Mouse (Mus musculus) embryonic facial prominence, embryonic 15.5 days (tissue): ENCODE measurements around the gene Adamts17. TPM values are rescaled to one million over a fixed set of nuclear protein-coding genes. Genes with fewer than 3 reads are reported as not detected.

ENCODE experiments used
- ATAC-seq: fragments of 200-750 bp; cut with Nextera tagmentation; 2 replicates; pipeline ENCODE4 v1.8.0; 2017; ENCODE audit warnings: low read depth, moderate TSS enrichment; ENCODE audit not compliant: insufficient number of reproducible peaks, low FRiP score, low TSS enrichment
- H3K27ac ChIP-seq: fragments of 300-500 bp; sonication (generic); replicated peaks from 2 replicates; pipeline ENCODE4 v1.5.1; 2015; ENCODE audit warnings: mild to moderate bottlenecking, inconsistent platforms
- H3K27me3 ChIP-seq: fragments of 300-500 bp; sonication (generic); 2 replicates; pipeline ENCODE4 v1.6.1; 2015; ENCODE audit warnings: inconsistent platforms
- H3K36me3 ChIP-seq: fragments of 300-500 bp; sonication (generic); 2 replicates; pipeline ENCODE4 v1.6.1; 2015; ENCODE audit warnings: mild to moderate bottlenecking, inconsistent platforms
- H3K4me1 ChIP-seq: fragments of 300-500 bp; sonication (generic); 2 replicates; pipeline ENCODE4 v1.6.1; 2015; ENCODE audit warnings: inconsistent platforms
- H3K4me2 ChIP-seq: fragments of 300-500 bp; sonication (generic); replicated peaks from 2 replicates; pipeline ENCODE4 v1.6.1; 2015; ENCODE audit warnings: mild to moderate bottlenecking, inconsistent platforms
- H3K4me3 ChIP-seq: fragments of 300-500 bp; sonication (generic); replicated peaks from 2 replicates; pipeline ENCODE4 v1.5.1; 2015; ENCODE audit warnings: mild to moderate bottlenecking, inconsistent platforms
- H3K9ac ChIP-seq: fragments of 300-500 bp; sonication (generic); 2 replicates; pipeline ENCODE4 v1.6.1; 2015; ENCODE audit warnings: inconsistent platforms
- H3K9me3 ChIP-seq: fragments of 300-500 bp; sonication (generic); replicated peaks from 2 replicates; pipeline ENCODE4 v1.6.1; 2016; ENCODE audit warnings: inconsistent platforms
- WGBS: fragments of 180-500 bp; shearing (Covaris S2); methylation state at CpG from one replicate; pipeline ENCODE4 v1.1.7; 2015; 5-methylcytosine and 5-hydroxymethylcytosine counted together
- polyA plus RNA-seq: library from polyadenylated mRNA; unstranded; fragments of >200 nt; fragmentation: Nextera tagmentation; extraction: Ambion mirVana; gene quantifications from 2 replicates; pipeline ENCODE4 v1.2.1, GENCODE M21; 2015

Gene Adamts17
- polyA plus RNA-seq, 1 experiment from 2014 or later = 17.4 TPM

- H3K9ac ChIP-seq = no peak overlapping the region
- H3K27ac ChIP-seq = no peak overlapping the region
- no peak overlapping the region for H3K4me3 ChIP-seq
- ATAC-seq = no peak
- peaks cover 22% of the 10 kb centered on the region for H3K4me1 ChIP-seq
- 78% methylated on average over 5 of the region's 5 CpGs for WGBS
- H3K9me3 ChIP-seq = no peaks in the 10 kb centered on the region
- H3K27me3 ChIP-seq = no peaks in the 10 kb centered on the region
- no peak overlapping the region for H3K4me2 ChIP-seq
- no peaks in the 10 kb centered on the region for H3K36me3 ChIP-seq
Observed at GRCm38 (mm10) chr7:66954723-66955122, 115.2 kb downstream of the Adamts17 start.

- ATAC-seq = peak; percentile 70
- H3K4me3 ChIP-seq = no peak overlapping the region
- 23% methylated on average over 8 of the region's 8 CpGs for WGBS
- H3K4me2 ChIP-seq = no peak overlapping the region
- no peaks in the 10 kb centered on the region for H3K36me3 ChIP-seq
- no peaks in the 10 kb centered on the region for H3K27me3 ChIP-seq
- peaks cover 22% of the 10 kb centered on the region for H3K4me1 ChIP-seq
- H3K9me3 ChIP-seq = no peaks in the 10 kb centered on the region
- no peak overlapping the region for H3K9ac ChIP-seq
- peak overlapping the region; percentile 80 for H3K27ac ChIP-seq
Observed at GRCm38 (mm10) chr7:66955455-66955919, 116.0 kb downstream of the Adamts17 start.

- WGBS = 46% methylated on average over 2 of the region's 2 CpGs
- no peaks in the 10 kb centered on the region for H3K27me3 ChIP-seq
- peak overlapping the region; percentile 80 for H3K27ac ChIP-seq
- no peaks in the 10 kb centered on the region for H3K9me3 ChIP-seq
- no peak overlapping the region for H3K9ac ChIP-seq
- peaks cover 22% of the 10 kb centered on the region for H3K4me1 ChIP-seq
- no peak overlapping the region for H3K4me2 ChIP-seq
- peak; percentile 71 for ATAC-seq
- no peaks in the 10 kb centered on the region for H3K36me3 ChIP-seq
- H3K4me3 ChIP-seq = no peak overlapping the region
Observed at GRCm38 (mm10) chr7:66955978-66956377, 116.4 kb downstream of the Adamts17 start.

- Histone ChIP-seq H3K9ac (no peak overlapping the region), H3K4me3 (no peak overlapping the region), H3K27ac (no peak overlapping the region), H3K9me3 (no peaks in the 10 kb centered on the region), H3K4me1 (peaks cover 24% of the 10 kb centered on the region), H3K4me2 (no peak overlapping the region), H3K36me3 (no peaks in the 10 kb centered on the region), H3K27me3 (no peaks in the 10 kb centered on the region)
- ATAC-seq = no peak
- 93% methylated on average over 7 of the region's 7 CpGs for WGBS
Observed at GRCm38 (mm10) chr7:66957764-66958163, 118.2 kb downstream of the Adamts17 start.

DNA sequence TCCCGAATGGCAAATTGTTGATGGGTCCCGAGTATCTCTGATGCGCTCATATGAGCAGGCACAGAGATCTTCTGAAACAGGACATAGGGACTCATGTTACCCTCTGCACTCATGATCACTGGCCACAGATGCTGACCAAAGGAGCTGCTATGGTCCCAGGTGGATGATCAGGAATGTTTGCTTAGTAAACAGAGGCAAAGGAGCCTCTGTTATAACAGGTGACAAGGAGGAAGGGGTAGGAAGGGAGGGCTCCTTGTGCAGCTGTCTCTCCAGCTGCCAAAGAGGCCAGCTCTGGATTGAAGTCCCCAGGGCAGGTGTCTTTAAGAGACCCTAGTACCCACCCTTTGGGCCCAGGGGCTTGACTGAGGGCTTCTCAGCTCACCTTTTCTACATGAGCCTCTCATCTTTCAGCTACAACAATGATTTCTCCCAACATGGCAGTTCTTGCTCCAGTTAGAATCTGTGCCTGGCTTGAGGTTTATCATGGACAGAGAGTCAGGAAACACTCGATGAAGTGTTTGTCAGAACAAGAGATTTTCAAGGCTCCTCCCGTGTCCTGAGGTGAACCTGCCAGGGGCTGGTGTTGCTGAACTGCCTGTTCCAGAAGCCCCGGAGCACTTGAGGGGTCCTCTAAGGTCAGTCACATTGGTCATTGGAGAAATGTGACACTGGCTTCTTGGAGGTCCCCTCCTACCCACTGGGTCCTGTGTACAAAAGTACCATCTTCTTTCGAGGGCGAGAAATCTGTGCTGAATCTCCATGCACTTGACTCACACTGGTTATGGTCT lies 120.9 kb downstream of the Adamts17 start:
- Histone ChIP-seq H3K27ac (no peak overlapping the region), H3K27me3 (no peaks in the 10 kb centered on the region), H3K36me3 (no peaks in the 10 kb centered on the region), H3K4me3 (no peak overlapping the region), H3K9ac (no peak overlapping the region), H3K4me2 (no peak overlapping the region), H3K4me1 (peaks cover 22% of the 10 kb centered on the region), H3K9me3 (no peaks in the 10 kb centered on the region)
- WGBS = 75% methylated on average over 8 of the region's 8 CpGs
- ATAC-seq = no peak

- ATAC-seq = no peak
Observed at GRCm38 (mm10) chr7:66962736-66963135, 123.2 kb downstream of the Adamts17 start.

DNA sequence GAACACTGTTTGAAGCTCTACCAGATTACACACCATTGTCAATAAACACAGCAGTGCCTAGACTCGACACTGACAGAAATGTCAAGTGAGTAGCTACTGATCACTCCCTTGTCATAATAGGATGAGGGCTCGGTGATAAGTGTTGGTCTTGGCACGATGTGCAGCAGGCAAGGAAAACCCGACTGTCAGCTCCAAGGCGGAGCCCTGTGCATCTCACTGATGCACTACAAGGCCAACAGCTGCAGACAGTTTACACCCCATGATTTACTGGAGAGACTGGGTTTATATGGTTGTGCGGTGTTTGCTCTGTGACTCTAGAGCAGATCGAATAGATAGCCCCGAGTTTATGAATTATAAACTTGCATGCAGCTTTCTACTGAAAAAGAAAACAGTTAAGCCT lies 124.0 kb downstream of the Adamts17 start:
- no peaks in the 10 kb centered on the region for H3K9me3 ChIP-seq
- WGBS = 57% methylated on average over 8 of the region's 8 CpGs
- no peaks in the 10 kb centered on the region for H3K36me3 ChIP-seq
- ATAC-seq = no peak
- peaks cover 32% of the 10 kb centered on the region for H3K4me1 ChIP-seq
- no peak overlapping the region for H3K4me2 ChIP-seq
- no peak overlapping the region for H3K27ac ChIP-seq
- no peak overlapping the region for H3K9ac ChIP-seq
- H3K4me3 ChIP-seq = no peak overlapping the region
- no peaks in the 10 kb centered on the region for H3K27me3 ChIP-seq

More at GRCm38 (mm10) chr7:66962736-66963135, 123.2 kb downstream of the Adamts17 start:
- Histone ChIP-seq H3K4me3 (no peak overlapping the region), H3K27me3 (no peaks in the 10 kb centered on the region), H3K4me1 (peaks cover 28% of the 10 kb centered on the region), H3K36me3 (no peaks in the 10 kb centered on the region), H3K9ac (no peak overlapping the region), H3K27ac (no peak overlapping the region), H3K9me3 (no peaks in the 10 kb centered on the region), H3K4me2 (no peak overlapping the region)
- 61% methylated on average over 10 of the region's 10 CpGs for WGBS

DNA sequence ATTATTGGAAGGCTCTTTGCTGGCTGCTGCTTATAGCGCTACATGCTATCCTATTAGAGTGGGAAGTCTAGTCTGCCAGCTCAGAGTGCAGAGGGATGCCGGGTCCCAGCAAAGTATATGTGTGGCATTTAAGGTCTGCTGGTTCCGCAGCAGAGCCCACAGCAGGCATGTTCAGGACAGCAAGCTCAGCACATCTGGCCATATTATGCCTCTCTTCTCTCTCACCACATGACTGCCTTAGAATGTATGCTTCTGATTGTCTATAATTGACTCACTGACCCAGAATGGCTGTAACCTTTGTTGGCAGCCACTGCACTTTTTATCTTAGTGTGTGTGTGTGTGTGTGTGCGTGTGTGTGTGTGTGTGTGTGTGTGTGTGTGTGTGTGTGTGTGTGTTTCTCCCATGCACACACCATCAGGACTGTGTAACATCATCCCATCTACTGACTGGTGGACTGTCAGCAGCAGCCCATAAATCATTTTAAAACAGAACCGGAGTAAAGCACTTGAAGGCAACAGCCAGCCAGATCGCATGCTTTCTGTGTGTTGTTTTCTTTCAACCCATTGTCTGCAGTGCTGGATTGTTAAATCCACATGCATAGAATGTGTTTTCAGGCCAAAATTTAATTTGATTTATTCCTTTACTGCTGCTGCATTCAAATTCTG lies 127.1 kb downstream of the Adamts17 start:
- Histone ChIP-seq H3K27ac (0 out of 2 replicates have a peak overlapping the region, but pooled peaks have one; percentile 40), H3K27me3 (no peaks in the 10 kb centered on the region), H3K9me3 (no peaks in the 10 kb centered on the region), H3K36me3 (no peaks in the 10 kb centered on the region), H3K4me1 (peaks cover 32% of the 10 kb centered on the region), H3K9ac (no peak overlapping the region), H3K4me2 (no peak overlapping the region), H3K4me3 (no peak overlapping the region)
- 38% methylated on average over 6 of the region's 6 CpGs for WGBS
- ATAC-seq = peak; percentile 66

GRCm38 (mm10) chr7:66967206-66967919 lies 127.8 kb downstream of the Adamts17 start:
- Histone ChIP-seq H3K4me3 (no peak overlapping the region), H3K36me3 (no peaks in the 10 kb centered on the region), H3K9me3 (no peaks in the 10 kb centered on the region), H3K27me3 (no peaks in the 10 kb centered on the region), H3K4me1 (peaks cover 32% of the 10 kb centered on the region), H3K9ac (no peak overlapping the region), H3K27ac (no peak overlapping the region), H3K4me2 (no peak overlapping the region)
- 67% methylated on average over 8 of the region's 8 CpGs for WGBS
- no peak for ATAC-seq

DNA sequence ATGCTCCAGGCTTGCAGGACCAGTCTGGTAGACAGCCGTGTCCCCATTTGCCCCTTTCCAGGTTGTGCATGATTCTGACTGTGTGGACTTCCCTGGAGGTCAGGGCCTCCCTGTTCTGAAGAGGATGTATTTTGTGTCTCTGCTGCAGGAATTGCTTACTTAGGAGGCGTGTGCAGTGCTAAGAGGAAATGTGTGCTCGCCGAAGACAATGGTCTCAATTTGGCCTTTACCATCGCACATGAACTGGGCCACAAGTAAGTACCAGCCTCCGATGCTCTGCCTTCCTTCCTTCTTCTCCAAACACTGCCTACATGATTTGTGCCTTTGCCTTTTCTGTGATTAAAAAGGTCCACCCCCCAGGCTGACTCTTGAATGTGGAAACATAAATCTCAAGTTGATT lies 129.1 kb downstream of the Adamts17 start:
- Histone ChIP-seq H3K9ac (no peak overlapping the region), H3K27ac (no peak overlapping the region), H3K36me3 (no peaks in the 10 kb centered on the region), H3K4me2 (no peak overlapping the region), H3K9me3 (no peaks in the 10 kb centered on the region), H3K4me3 (no peak overlapping the region), H3K27me3 (no peaks in the 10 kb centered on the region), H3K4me1 (peaks cover 28% of the 10 kb centered on the region)
- WGBS = 78% methylated on average over 6 of the region's 6 CpGs
- no peak for ATAC-seq

DNA sequence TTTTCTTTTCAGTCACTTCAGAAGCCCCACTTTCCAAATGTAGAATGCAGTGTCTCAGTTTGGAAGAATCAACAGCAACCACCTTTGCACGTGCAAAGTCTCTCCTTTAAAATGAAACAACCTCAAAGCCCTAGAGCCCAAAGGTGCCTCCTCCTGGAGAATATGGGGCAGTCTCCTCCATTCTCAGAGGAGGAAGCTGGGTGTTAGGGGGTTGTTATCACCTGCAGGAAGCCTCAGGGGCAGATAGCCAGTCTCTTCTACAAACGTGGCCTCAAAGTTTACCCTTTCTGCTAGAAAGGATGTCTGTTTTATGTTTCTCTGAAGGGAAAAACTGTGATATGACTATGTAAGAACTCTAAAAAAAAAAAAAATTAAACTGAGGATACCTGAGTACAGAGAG lies 129.7 kb downstream of the Adamts17 start:
- 55% methylated on average over 2 of the region's 2 CpGs for WGBS
- Histone ChIP-seq H3K27me3 (no peaks in the 10 kb centered on the region), H3K4me1 (peaks cover 28% of the 10 kb centered on the region), H3K4me3 (no peak overlapping the region), H3K9me3 (no peaks in the 10 kb centered on the region), H3K9ac (no peak overlapping the region), H3K4me2 (no peak overlapping the region), H3K36me3 (no peaks in the 10 kb centered on the region), H3K27ac (no peak overlapping the region)
- ATAC-seq = no peak
